Mouse (Mus musculus) megakaryocyte, embryonic 14.5 days (primary cell): ENCODE measurements around the gene Chchd1. TPM values are rescaled to one million over a fixed set of nuclear protein-coding genes. Genes with fewer than 3 reads are reported as not detected.

Source experiments
- H3K27me3 ChIP-seq: replicated peaks from 2 replicates; pipeline ENCODE3; 2012; ENCODE audit warnings: inconsistent platforms
- H3K36me3 ChIP-seq: replicated peaks from 2 replicates; pipeline ENCODE3; 2012; ENCODE audit warnings: low read length, inconsistent platforms, mixed read lengths
- H3K4me1 ChIP-seq: 2 replicates; pipeline ENCODE4 v1.6.1; 2012; ENCODE audit warnings: inconsistent platforms
- H3K4me3 ChIP-seq: replicated peaks from 2 replicates; pipeline ENCODE3; 2012; ENCODE audit warnings: moderate library complexity, mild to moderate bottlenecking, inconsistent platforms
- H3K9me3 ChIP-seq: 2 replicates; pipeline ENCODE4 v1.6.1; 2012; ENCODE audit warnings: inconsistent platforms
- FLI1 ChIP-seq: IDR thresholded peaks from 2 replicates; pipeline ENCODE4 v1.6.1; 2012; ENCODE audit warnings: low read length, inconsistent platforms, mixed read lengths
- GATA1 ChIP-seq: IDR thresholded peaks from 3 replicates; pipeline ENCODE4 v1.6.1; 2012; ENCODE audit warnings: mixed read lengths, low read length, inconsistent platforms, borderline replicate concordance
- polyA plus RNA-seq: library from polyadenylated mRNA; stranded (reverse); fragments of >175 nt; gene quantifications from 2 replicates; pipeline ENCODE4 v1.2.3, GENCODE M21; 2012; ENCODE audit warnings: low replicate concordance; ENCODE audit not compliant: insufficient read depth

The Chchd1 gene
- polyA plus RNA-seq, 1 experiment, result 7.2 TPM

GRCm38 (mm10) chr14:20682498-20682897 is 20.3 kb upstream of the Chchd1 start:
- Histone ChIP-seq H3K27me3 (no peaks in the 10 kb centered on the region), H3K9me3 (no peaks in the 10 kb centered on the region), H3K4me1 (peaks cover 38% of the 10 kb centered on the region), H3K36me3 (peaks cover 100% of the 10 kb centered on the region), H3K4me3 (no peak overlapping the region)
- TF ChIP-seq GATA1, result no peak
- no peak for TF ChIP-seq FLI1

DNA sequence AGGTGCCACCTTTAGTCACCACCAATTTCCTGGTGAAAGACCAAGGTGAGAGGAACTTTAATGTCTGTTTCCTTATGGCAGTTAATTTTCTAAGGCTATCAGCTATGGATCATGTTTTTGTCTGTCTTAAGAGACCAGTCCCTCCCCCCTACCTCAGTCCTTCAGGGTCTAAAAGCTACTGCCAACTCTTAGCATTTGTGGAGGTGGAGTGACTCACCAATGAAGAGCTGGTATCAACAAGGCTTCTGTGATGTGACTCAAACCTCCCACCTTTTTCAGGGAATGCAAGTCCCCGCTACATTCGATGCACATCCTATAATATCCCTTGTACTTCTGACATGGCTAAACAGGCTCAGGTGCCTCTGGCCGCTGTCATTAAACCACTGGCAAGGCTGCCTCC is 16.2 kb upstream of the Chchd1 start:
- Histone ChIP-seq H3K4me1 (peaks cover 28% of the 10 kb centered on the region), H3K4me3 (no peak overlapping the region), H3K27me3 (no peaks in the 10 kb centered on the region), H3K36me3 (peaks cover 100% of the 10 kb centered on the region), H3K9me3 (no peaks in the 10 kb centered on the region)
- no peak for TF ChIP-seq GATA1
- TF ChIP-seq FLI1, result no peak

GRCm38 (mm10) chr14:20689009-20689408 is 13.8 kb upstream of the Chchd1 start:
- peaks cover 38% of the 10 kb centered on the region for H3K4me1 ChIP-seq
- no peak for TF ChIP-seq FLI1
- TF ChIP-seq GATA1, result no peak

GRCm38 (mm10) chr14:20691772-20692171 is 11.0 kb upstream of the Chchd1 start:
- no peaks in the 10 kb centered on the region for H3K9me3 ChIP-seq
- peaks cover 59% of the 10 kb centered on the region for H3K4me1 ChIP-seq
- H3K36me3 ChIP-seq, result peaks cover 77% of the 10 kb centered on the region
- H3K4me3 ChIP-seq, result peak overlapping the region; percentile 50
- no peaks in the 10 kb centered on the region for H3K27me3 ChIP-seq
- TF ChIP-seq GATA1 (no peak), FLI1 (no peak)

More at GRCm38 (mm10) chr14:20689009-20689408, 13.8 kb upstream of the Chchd1 start:
- Histone ChIP-seq H3K4me3 (no peak overlapping the region), H3K27me3 (no peaks in the 10 kb centered on the region), H3K36me3 (peaks cover 99% of the 10 kb centered on the region), H3K9me3 (no peaks in the 10 kb centered on the region)

- Histone ChIP-seq H3K27me3 (no peaks in the 10 kb centered on the region), H3K9me3 (no peaks in the 10 kb centered on the region), H3K36me3 (peaks cover 68% of the 10 kb centered on the region), H3K4me3 (peak overlapping the region; percentile 96), H3K4me1 (peaks cover 78% of the 10 kb centered on the region)
- TF ChIP-seq GATA1 (no peak), FLI1 (no peak)
Measured at GRCm38 (mm10) chr14:20693589-20694101, 9.2 kb upstream of the Chchd1 start.

DNA sequence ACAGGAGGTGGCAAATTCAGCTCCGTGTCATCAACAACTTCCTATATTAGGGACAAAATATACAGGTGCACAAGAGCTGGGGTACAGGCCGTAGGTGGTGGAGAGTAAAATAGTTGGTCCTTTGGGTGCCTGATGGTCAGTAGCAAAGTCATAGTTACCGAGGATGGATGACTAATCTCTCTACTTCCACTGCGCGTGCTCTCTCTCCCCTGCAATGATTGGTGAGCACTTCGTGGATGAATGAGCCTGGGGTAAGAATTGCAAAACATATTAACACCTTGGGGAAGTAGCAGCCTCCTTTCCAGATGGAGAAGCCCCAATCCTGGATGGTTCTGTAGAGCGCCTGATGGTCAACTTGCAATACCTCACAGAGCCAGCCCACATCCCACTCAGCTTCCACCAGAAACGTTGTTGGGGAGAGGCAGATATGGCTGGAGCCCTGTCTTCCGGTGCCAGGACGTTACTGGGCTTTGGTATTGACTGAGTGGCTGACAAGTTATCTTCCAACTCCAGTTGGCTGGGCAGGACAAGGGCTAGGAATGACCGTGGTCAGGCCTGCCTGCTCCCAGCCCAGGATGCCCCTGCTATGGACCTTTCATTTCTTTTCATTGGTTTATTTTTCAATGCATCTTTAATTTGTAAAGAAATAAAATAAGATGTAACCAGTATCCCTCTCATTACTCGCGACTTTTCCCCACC is 8.5 kb upstream of the Chchd1 start:
- H3K4me1 ChIP-seq, result peaks cover 83% of the 10 kb centered on the region
- H3K36me3 ChIP-seq, result peaks cover 67% of the 10 kb centered on the region

GRCm38 (mm10) chr14:20694884-20695760 is 7.7 kb upstream of the Chchd1 start, which contains the start of gene Fut11:
TSS of gene Fut11 (plus strand) at chr14:20694968.
- TF ChIP-seq FLI1 (no peak), GATA1 (no peak)
- no peaks in the 10 kb centered on the region for H3K27me3 ChIP-seq
- H3K4me3 ChIP-seq, result peak within 1 kb of the TSS; percentile 96
- H3K4me1 ChIP-seq, result peaks cover 90% of the 10 kb centered on the region
- H3K36me3 ChIP-seq, result peaks cover 65% of the 10 kb centered on the region
- H3K9me3 ChIP-seq, result no peaks in the 10 kb centered on the region

More for the DNA sequence above, 8.5 kb upstream of the Chchd1 start:
- TF ChIP-seq FLI1 (no peak), GATA1 (no peak)
- H3K9me3 ChIP-seq, result no peaks in the 10 kb centered on the region
- no peaks in the 10 kb centered on the region for H3K27me3 ChIP-seq
- H3K4me3 ChIP-seq, result peak overlapping the region; percentile 96

DNA sequence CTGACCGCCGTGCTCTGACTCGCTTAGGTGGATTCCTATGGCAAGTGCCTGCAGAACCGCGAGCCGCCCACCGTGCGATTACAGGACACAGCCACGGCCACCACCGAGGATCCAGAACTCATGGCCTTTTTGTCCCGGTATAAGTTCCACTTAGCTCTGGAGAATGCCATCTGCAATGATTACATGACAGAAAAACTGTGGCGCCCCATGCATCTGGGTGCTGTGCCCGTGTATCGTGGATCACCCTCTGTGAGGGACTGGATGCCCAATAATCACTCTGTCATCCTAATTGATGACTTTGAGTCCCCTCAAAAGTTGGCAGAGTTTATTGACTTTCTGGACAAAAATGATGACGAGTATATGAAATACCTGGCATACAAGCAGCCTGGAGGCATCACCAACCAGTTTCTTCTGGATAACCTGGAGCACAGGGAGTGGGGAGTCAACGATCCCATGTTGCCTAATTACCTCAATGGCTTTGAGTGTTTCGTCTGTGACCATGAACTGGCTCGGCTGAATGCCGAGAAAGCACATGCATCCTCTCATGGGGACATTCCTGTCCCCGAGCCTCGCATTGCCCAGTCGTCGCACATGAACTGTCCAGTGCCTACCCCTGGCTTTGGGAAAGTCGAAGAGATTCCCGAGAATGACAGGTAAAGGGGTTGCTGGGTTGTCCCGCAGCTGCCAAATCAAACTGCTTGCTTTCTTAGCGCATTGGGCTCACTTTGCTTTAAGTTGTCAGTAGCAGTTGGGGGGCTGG is 6.9 kb upstream of the Chchd1 start:
- Histone ChIP-seq H3K27me3 (no peaks in the 10 kb centered on the region), H3K4me1 (peaks cover 93% of the 10 kb centered on the region), H3K36me3 (peaks cover 62% of the 10 kb centered on the region), H3K4me3 (peak overlapping the region; percentile 96), H3K9me3 (no peaks in the 10 kb centered on the region)
- TF ChIP-seq FLI1 (no peak), GATA1 (no peak)

DNA sequence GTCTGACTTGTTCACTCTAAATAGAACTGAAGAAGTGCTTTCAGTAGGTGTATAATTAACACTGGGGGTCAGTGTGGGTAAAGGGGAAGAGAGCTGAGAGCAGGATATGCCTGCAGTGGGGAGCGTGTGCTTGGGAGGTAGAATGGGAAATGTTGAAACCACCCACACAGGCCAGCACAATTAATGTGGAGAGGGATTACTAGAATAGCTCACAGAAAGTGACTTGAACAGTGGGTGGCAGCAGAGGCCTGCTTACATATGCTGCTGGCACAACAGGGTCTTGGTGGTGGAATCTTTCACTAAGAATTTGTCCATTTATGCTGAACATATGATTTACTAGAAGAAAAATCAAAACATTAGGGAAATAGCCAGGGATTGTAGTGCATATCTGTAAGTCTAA is 5.8 kb upstream of the Chchd1 start:
- TF ChIP-seq FLI1 (no peak), GATA1 (no peak)
- peaks cover 51% of the 10 kb centered on the region for H3K36me3 ChIP-seq
- H3K9me3 ChIP-seq, result no peaks in the 10 kb centered on the region
- H3K27me3 ChIP-seq, result no peaks in the 10 kb centered on the region
- H3K4me1 ChIP-seq, result peaks cover 93% of the 10 kb centered on the region
- H3K4me3 ChIP-seq, result peak overlapping the region; percentile 80
